Mouse (Mus musculus): ENCODE measurements at regions not wholly inside any gene's neighbourhood (a gene's known extent, or its start where the extent isn't known, plus 50 kb on each side); places are given as distances from the start of the nearest gene placed in this dataset.
"Not testable (repeated sequence)": the region's sequence is repeated elsewhere in the genome, so short reads cannot be mapped to it uniquely, and the experiment has no call there.

GRCm38 (mm10) chrX:94883547-94883946 lies 142.9 kb downstream of the Spin4 start:
- not testable (repeated sequence) for TF ChIP-seq EP300, CTCF (IDR thresholded peaks at IDR 0.05; ENCODE audit: low read depth)
